Mouse (Mus musculus): ENCODE data around the gene Spon2. TPM values are rescaled to one million over a fixed set of nuclear protein-coding genes. Genes with fewer than 3 reads are reported as not detected.

Gene Spon2
- polyA plus RNA-seq, 1 experiment, result 1.5 TPM

- TF ChIP-seq POLR2A (IDR thresholded peaks at IDR 0.05; ENCODE audit: low read depth, low read length), result no peak
- no peak for TF ChIP-seq CTCF (conservative IDR thresholded peaks at IDR 0.05; ENCODE audit: insufficient read depth, insufficient read length, low read depth, low read length)
- no peak for DNase-seq
- Histone ChIP-seq H3K27ac (ENCODE audit: insufficient read depth, low read depth, low read length) (no peak overlapping the region), H3K36me3 (ENCODE audit: control insufficient read depth, insufficient read depth, low read length) (no peaks in the 10 kb centered on the region), H3K4me3 (ENCODE audit: insufficient read depth, low read depth, low read length) (no peak overlapping the region), H3K27me3 (replicated peaks; ENCODE audit: control insufficient read depth, insufficient read depth, low read length) (no peaks in the 10 kb centered on the region), H3K4me1 (ENCODE audit: control insufficient read depth, insufficient read depth, low read length) (no peaks in the 10 kb centered on the region)
- WGBS, result 75% methylated on average over 20 of the region's 20 CpGs
Observed at GRCm38 (mm10) chr5:33218746-33219449, 643 bp upstream of the Spon2 start.

GRCm38 (mm10) chr5:33217663-33218062 is 592 bp downstream of the Spon2 start:
- Histone ChIP-seq H3K4me3 (ENCODE audit: insufficient read depth, low read depth, low read length) (no peak overlapping the region), H3K27ac (ENCODE audit: insufficient read depth, low read depth, low read length) (no peak overlapping the region)
- no peak for DNase-seq

GRCm38 (mm10) chr5:33214723-33215122 is 3.5 kb downstream of the Spon2 start:
- DNase-seq, result no peak
- WGBS, result 71% methylated on average over 4 of the region's 4 CpGs
- TF ChIP-seq CTCF (conservative IDR thresholded peaks at IDR 0.05; ENCODE audit: insufficient read depth, insufficient read length, low read depth, low read length) (no peak), POLR2A (IDR thresholded peaks at IDR 0.05; ENCODE audit: low read depth, low read length) (no peak)
- no peaks in the 10 kb centered on the region for H3K27me3 ChIP-seq (replicated peaks; ENCODE audit: control insufficient read depth, insufficient read depth, low read length)
- no peaks in the 10 kb centered on the region for H3K36me3 ChIP-seq (ENCODE audit: control insufficient read depth, insufficient read depth, low read length)
- H3K4me1 ChIP-seq (ENCODE audit: control insufficient read depth, insufficient read depth, low read length), result no peaks in the 10 kb centered on the region
- H3K27ac ChIP-seq (ENCODE audit: insufficient read depth, low read depth, low read length), result no peak overlapping the region
- no peak overlapping the region for H3K4me3 ChIP-seq (ENCODE audit: insufficient read depth, low read depth, low read length)

More at GRCm38 (mm10) chr5:33217663-33218062, 592 bp downstream of the Spon2 start:
- H3K36me3 ChIP-seq (ENCODE audit: control insufficient read depth, insufficient read depth, low read length), result no peaks in the 10 kb centered on the region
- no peaks in the 10 kb centered on the region for H3K4me1 ChIP-seq (ENCODE audit: control insufficient read depth, insufficient read depth, low read length)
- H3K27me3 ChIP-seq (replicated peaks; ENCODE audit: control insufficient read depth, insufficient read depth, low read length), result no peaks in the 10 kb centered on the region
- WGBS, result 84% methylated on average over 3 of the region's 3 CpGs
- TF ChIP-seq POLR2A (IDR thresholded peaks at IDR 0.05; ENCODE audit: low read depth, low read length) (no peak), CTCF (conservative IDR thresholded peaks at IDR 0.05; ENCODE audit: insufficient read depth, insufficient read length, low read depth, low read length) (no peak)

- no peak for TF ChIP-seq POLR2A (IDR thresholded peaks at IDR 0.05; ENCODE audit: low read depth, low read length)
- H3K27ac ChIP-seq (ENCODE audit: insufficient read depth, low read depth, low read length), result no peak overlapping the region
- no peaks in the 10 kb centered on the region for H3K27me3 ChIP-seq (replicated peaks; ENCODE audit: control insufficient read depth, insufficient read depth, low read length)
- no peaks in the 10 kb centered on the region for H3K36me3 ChIP-seq (ENCODE audit: control insufficient read depth, insufficient read depth, low read length)
- no peaks in the 10 kb centered on the region for H3K4me1 ChIP-seq (ENCODE audit: control insufficient read depth, insufficient read depth, low read length)
- WGBS, result 90% methylated on average over 5 of the region's 5 CpGs
- no peak overlapping the region for H3K4me3 ChIP-seq (ENCODE audit: insufficient read depth, low read depth, low read length)
- no peak for DNase-seq
Observed at GRCm38 (mm10) chr5:33211254-33211653, 7.0 kb downstream of the Spon2 start.

GRCm38 (mm10) chr5:33210515-33210914 is 7.7 kb downstream of the Spon2 start:
- 81% methylated on average over 3 of the region's 3 CpGs for WGBS
- Histone ChIP-seq H3K27me3 (replicated peaks; ENCODE audit: control insufficient read depth, insufficient read depth, low read length) (no peaks in the 10 kb centered on the region), H3K27ac (ENCODE audit: insufficient read depth, low read depth, low read length) (no peak overlapping the region), H3K4me1 (ENCODE audit: control insufficient read depth, insufficient read depth, low read length) (no peaks in the 10 kb centered on the region), H3K4me3 (ENCODE audit: insufficient read depth, low read depth, low read length) (no peak overlapping the region), H3K36me3 (ENCODE audit: control insufficient read depth, insufficient read depth, low read length) (no peaks in the 10 kb centered on the region)
- TF ChIP-seq CTCF (conservative IDR thresholded peaks at IDR 0.05; ENCODE audit: insufficient read depth, insufficient read length, low read depth, low read length), result no peak
- no peak for DNase-seq

- Histone ChIP-seq H3K27me3 (replicated peaks; ENCODE audit: control insufficient read depth, insufficient read depth, low read length) (no peaks in the 10 kb centered on the region), H3K27ac (ENCODE audit: insufficient read depth, low read depth, low read length) (no peak overlapping the region), H3K4me1 (ENCODE audit: control insufficient read depth, insufficient read depth, low read length) (no peaks in the 10 kb centered on the region), H3K4me3 (ENCODE audit: insufficient read depth, low read depth, low read length) (no peak overlapping the region), H3K36me3 (ENCODE audit: control insufficient read depth, insufficient read depth, low read length) (no peaks in the 10 kb centered on the region)
- no peak for DNase-seq
- TF ChIP-seq POLR2A (IDR thresholded peaks at IDR 0.05; ENCODE audit: low read depth, low read length) (no peak), CTCF (conservative IDR thresholded peaks at IDR 0.05; ENCODE audit: insufficient read depth, insufficient read length, low read depth, low read length) (no peak)
- whole genome bisulfite sequencing, result 79% methylated on average over 14 of the region's 14 CpGs
Observed at GRCm38 (mm10) chr5:33208533-33209245, 9.6 kb downstream of the Spon2 start.

GRCm38 (mm10) chr5:33207136-33207535 is 11.1 kb downstream of the Spon2 start:
- H3K4me1 ChIP-seq (ENCODE audit: control insufficient read depth, insufficient read depth, low read length), result no peaks in the 10 kb centered on the region
- WGBS, result 63% methylated on average over 9 of the region's 9 CpGs
- H3K27ac ChIP-seq (ENCODE audit: insufficient read depth, low read depth, low read length), result no peak overlapping the region
- no peaks in the 10 kb centered on the region for H3K36me3 ChIP-seq (ENCODE audit: control insufficient read depth, insufficient read depth, low read length)
- DNase-seq, result no peak
- H3K4me3 ChIP-seq (ENCODE audit: insufficient read depth, low read depth, low read length), result no peak overlapping the region
- no peak for TF ChIP-seq POLR2A (IDR thresholded peaks at IDR 0.05; ENCODE audit: low read depth, low read length)
- no peak for TF ChIP-seq CTCF (conservative IDR thresholded peaks at IDR 0.05; ENCODE audit: insufficient read depth, insufficient read length, low read depth, low read length)
- H3K27me3 ChIP-seq (replicated peaks; ENCODE audit: control insufficient read depth, insufficient read depth, low read length), result no peaks in the 10 kb centered on the region

All from kidney, adult 2 months (tissue).